Mouse (Mus musculus) natural killer cell, adult 2 months (primary cell): ENCODE results near the gene Kcnq1.

Experiments used
- DNase-seq, 2 experiments: peaks; one replicate each; pipeline ENCODE4 v3.0.0; 2022; ENCODE audit warnings: low spot score in 2 of 2

Kcnq1 gene

GRCm38 (mm10) chr7:143412606-143413005 is 306.4 kb downstream of the Kcnq1 start:
- DNase-seq, result no peak

- DNase-seq, result no peak
Observed at GRCm38 (mm10) chr7:143415070-143415469, 308.9 kb downstream of the Kcnq1 start.

DNA sequence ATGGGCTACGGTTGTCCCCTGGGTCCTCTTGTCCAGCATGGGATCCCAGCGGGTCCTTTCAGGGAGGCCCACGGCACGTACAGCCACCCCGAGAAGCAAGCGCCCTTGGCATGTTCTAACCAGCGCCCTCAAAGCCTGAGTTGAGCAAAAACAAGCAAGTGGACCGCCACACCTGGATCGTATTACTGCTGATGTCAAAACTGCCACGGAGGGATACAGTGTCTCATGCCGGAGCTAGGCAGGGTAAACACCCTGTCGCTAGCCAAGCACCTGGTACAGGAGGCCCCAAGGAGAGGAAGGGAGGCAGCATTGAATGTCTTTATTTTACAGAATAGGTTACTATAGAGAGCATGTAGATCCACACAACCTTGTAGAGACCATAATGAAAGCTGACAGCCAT is 310.2 kb downstream of the Kcnq1 start:
- no peak for DNase-seq

GRCm38 (mm10) chr7:143417875-143418274 is 311.7 kb downstream of the Kcnq1 start:
- no peak for DNase-seq

GRCm38 (mm10) chr7:143419585-143420160 is 313.5 kb downstream of the Kcnq1 start:
- no peak for DNase-seq

GRCm38 (mm10) chr7:143428142-143428813 is 322.1 kb downstream of the Kcnq1 start:
- no peak for DNase-seq

DNA sequence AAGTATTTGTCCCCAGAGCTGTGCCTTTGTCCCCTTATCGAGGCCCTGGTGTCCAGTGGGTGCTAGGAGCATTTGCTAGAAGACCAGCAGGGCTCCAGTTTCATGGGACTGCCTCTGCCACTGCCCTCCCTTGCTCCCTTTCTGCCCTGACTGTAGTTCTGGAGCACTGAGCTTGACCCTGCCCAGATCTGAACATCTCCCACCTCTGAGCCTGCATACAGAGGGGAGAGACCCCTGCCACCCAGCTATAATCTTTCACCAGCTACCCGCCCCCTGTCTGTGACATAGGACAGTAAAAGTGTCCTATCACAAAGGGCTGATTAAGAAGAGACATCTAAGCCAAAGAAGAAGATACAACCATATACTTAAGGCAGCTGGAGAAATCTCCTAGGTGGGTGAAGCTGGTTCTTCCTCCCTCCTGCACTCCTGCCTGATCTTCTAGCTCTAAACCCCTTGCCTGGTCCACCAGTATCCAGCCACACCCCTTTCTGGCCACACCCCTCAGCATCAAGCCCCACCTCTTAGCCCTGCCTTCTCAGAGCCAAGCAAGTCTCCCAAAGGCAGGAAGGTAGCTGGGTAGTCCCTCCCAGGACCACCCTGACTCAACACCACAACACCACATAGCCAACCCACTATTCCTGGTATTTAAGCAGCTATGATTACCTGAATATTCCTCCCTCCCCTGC is 322.8 kb downstream of the Kcnq1 start:
- DNase-seq, result no peak

DNA sequence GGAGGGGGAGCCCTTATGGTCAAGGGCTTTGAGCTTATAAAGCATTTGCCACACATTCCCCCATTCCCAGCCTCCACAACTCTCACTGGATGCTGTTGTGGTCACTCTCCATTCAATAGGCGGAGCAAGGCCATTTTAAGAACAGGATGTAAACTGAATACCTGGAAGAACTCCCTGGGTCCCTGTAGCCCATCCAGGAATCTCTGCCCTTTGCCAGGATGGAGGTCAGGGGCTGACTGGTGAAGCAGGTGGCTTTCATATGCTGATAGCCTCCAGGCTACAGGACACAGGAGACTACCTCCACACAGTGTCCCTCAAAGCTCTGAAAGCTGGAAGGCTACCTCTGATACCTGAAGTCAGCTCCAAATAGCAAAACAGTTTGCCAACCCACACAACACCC is 326.5 kb downstream of the Kcnq1 start:
- DNase-seq, result no peak

DNA sequence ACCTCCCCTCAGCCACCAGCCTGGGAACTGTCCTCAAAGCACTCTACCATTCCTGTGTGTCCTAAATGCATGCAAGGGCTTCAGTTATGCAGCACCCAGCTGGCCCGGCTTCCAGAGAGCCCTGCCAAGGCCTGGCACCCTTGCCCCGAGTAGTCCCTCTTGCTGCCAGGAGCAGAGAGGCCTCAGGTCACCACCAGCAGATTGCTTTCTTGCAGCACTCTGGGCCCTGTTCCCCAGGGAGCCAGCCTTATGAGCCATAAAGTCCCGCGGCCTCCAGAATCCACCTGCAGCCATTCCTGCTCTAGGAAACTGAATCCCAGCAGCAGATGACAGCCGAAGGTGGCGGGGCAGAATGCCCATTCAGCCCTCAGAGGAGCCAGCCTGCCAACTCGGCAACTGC is 327.2 kb downstream of the Kcnq1 start:
- no peak for DNase-seq

GRCm38 (mm10) chr7:143437231-143437893 is 331.2 kb downstream of the Kcnq1 start:
- no peak for DNase-seq

DNA sequence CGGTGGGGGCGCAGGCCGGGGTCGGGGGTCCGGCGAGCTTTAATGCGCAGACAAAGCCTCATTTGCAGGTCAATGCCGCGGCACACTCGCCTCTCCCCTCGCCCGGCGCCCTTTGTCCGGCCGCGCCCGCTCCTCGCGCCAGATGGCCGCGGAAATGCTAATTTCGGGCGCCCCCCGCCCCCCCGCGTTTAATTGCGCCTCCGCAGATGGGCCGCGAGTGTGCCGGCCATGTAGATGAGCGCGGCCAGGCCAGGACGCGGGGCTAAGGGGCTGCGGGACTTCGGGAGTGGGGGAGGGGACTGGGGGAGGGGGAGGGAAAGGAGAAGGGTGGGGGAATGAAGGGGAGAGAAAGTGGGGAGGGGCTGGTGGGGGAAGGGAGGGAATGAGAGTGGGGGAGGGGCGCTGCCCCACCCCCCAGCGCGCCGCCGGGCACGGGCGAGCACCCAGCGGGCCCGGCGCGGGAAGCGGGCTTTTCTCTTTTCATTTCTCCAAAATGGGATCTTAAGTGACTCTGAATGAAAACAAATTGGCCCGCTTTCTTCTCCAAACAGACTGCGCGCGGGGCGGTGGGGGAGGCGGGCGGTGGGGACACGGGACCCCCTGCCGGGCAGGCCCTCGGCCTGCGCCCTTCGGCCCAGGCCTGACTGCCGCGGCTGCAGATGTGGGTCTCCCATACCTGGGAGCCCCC is 331.9 kb downstream of the Kcnq1 start:
- DNase-seq, result no peak

DNA sequence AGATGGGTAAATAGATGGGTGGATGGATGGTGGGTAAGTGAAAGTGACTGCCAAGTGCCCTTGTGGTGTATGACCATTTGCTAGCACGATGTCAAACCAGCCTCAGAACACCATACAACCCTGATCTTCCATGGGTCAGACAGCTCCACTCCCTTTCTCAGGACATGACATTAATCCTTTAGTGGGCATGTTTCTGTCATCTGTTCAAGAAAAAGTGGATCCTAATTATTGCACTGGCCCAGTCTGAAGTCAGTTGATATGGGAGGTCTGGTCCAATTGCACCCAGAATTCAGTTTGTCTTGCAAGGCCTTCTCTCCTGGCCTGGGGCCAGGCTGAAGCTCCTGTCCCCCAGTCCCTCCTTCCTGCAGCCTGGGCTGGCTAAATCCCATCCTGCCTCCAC is 332.8 kb downstream of the Kcnq1 start:
- no peak for DNase-seq

- no peak for DNase-seq
Observed at GRCm38 (mm10) chr7:143444580-143444954, 338.4 kb downstream of the Kcnq1 start.

DNA sequence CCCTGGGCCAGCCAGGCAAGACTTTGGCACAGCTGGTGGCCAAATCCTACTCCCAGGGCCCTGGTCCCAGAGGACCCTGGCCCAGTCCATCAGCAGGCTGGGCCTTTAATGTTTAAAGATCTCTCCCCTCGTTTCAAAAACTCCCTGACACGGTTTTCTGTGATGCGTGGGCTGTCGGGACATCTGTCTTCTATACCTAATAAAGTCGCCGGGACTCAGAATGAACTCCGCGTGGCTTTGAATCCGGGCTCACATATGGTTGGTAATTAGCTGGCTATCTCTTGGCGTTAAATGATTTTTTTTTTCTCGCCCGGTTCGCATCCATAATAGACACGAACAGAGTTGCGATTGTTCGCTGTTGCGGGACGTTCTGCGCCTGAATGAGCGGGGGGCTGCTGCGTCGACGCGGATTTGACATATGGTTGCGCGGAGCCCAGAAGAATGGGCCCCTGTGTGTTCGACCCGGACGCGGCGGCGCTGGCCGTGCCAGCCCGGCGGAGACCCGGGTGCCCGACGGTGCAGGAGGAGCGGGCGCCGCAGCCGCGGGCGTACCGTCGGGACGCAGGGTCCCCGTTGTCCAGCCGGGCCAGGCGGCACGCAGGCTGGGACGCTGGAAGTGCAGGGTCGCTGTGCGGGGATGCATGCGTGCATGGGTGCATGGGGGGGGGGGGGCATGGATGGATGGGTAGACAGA is 338.9 kb downstream of the Kcnq1 start:
- DNase-seq, result no peak

DNA sequence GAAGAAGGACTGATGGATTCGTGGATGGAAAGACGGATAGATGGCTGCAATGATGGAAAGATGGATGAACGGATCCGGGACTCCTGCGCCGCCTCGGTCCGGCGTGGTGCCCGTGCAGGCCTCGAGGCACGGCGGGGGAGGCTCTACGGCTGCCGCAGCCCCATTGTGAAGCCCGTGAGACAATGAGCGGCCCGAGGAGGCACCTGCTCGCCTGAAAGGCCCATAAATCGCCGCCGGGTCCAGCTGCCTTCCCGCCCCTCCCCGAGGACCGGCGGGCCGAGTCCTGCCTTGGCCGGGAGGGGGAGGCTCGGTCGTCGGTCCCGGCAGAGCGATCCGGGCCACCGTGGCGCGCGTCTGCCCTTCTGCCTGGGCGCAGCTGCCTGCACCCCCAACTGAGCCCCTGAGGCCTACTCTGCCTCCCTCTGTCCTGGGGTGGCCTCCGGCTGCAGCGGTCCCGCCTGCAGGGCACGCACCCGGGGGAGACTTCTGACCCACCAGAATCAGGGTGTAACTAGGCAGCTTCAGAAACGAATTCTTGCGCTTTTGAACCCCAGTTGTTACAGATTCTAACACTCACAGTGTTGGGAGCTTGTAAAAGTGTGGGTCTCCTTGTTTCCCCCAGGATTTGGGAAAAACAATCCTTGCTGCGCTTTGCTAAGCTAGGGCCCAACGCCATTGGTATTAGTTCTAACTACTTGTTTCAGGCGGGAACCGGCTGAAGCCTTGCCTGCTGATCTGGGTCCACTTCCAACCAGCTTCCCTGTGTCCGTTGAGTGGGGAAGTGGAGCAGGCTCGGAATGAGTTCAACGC is 339.7 kb downstream of the Kcnq1 start:
- no peak for DNase-seq

- DNase-seq, result no peak
Observed at GRCm38 (mm10) chr7:143447130-143447529, 341.0 kb downstream of the Kcnq1 start.

GRCm38 (mm10) chr7:143458963-143459331 is 352.8 kb downstream of the Kcnq1 start:
- DNase-seq, result no peak

GRCm38 (mm10) chr7:143459332-143460211 is 353.4 kb downstream of the Kcnq1 start:
- no peak for DNase-seq

DNA sequence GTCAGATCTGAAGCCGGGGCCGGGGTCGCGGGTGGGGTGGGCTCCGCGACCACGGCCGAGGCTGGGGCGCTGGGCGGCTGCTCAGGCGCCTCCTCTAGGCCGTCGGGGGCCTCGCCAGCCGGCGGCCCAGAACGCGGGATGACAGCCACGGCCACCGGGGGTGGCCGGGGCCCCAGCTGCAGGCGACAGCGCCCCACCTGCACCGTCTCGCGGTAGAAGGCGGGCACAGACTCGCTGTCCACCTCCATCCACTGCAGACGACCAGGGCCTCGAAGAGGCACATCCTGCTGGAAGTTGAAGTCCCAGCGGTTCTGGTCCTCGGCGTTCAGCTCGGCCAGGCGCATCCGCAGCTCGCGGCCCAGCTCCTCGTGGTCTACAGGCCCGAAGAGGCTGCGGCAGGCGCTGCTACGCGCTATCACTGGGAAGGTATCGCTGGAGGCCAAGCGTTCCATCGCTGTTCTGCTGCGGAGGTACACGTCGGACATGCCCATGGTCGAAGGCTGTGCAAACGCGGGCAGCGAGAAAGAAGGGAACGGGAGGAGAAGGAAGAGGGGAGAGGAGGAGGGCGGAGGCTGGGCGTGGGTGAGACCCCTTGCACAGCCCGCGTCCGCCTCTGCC is 354.2 kb downstream of the Kcnq1 start:
- no peak for DNase-seq
